Mouse (Mus musculus) hindlimb bud, embryonic 11.5 days (tissue): ENCODE data around the gene Rps6ka5.

Experiments used
- DNase-seq: peaks from one replicate; pipeline ENCODE4 v3.0.0-alpha.2; 2012; ENCODE audit warnings: low read depth, low spot score; ENCODE audit errors: extremely low spot score

Gene Rps6ka5

GRCm38 (mm10) chr12:100726651-100727050 is at the start of gene Rps6ka5:
Gene Rps6ka5, minus strand, starts transcription at chr12:100726983.
- DNase-seq = no peak

- no peak for DNase-seq
Observed at GRCm38 (mm10) chr12:100775911-100776581, 49.3 kb upstream of the Rps6ka5 start.

- DNase-seq = no peak
Observed at GRCm38 (mm10) chr12:100775291-100775690, 48.5 kb upstream of the Rps6ka5 start.

GRCm38 (mm10) chr12:100774756-100775155 is 48.0 kb upstream of the Rps6ka5 start:
- DNase-seq = no peak

GRCm38 (mm10) chr12:100772230-100772984 is 45.6 kb upstream of the Rps6ka5 start:
- DNase-seq = no peak

- no peak for DNase-seq
Observed at GRCm38 (mm10) chr12:100770765-100771164, 44.0 kb upstream of the Rps6ka5 start.

- no peak for DNase-seq
Observed at GRCm38 (mm10) chr12:100769871-100770270, 43.1 kb upstream of the Rps6ka5 start.

DNA sequence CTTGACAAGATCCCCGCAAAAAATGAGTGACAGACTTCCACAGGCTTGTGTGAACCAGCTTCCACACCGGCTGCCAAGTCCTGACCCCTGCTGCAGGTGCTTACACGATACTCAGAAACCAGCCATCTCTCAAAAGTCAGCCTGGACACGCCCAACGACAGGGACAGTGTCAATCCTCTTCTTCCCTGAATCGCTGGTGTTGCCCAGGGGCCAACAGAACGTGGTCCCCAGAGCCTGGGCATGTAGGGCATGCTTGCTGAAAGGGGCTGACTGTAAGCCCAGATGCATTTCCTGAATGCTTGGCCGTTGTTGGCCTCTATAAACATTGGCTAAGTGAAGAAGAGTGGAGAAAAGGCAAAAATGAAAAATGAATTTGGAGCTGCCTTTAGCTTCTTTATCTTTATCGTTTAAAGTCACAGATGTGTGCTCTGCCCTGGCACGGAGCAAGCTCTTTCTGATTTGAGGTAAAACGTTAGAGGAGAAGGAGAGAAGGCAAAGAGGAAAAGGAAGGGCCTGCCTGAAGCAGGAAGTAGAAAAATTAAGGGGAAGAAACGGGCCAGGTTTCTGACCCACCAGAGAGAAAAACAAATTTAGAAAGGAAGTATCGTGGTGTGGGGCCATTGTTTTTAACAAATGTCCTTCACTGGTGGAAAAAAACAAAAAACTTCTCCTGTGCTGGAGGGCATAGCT is 37.7 kb upstream of the Rps6ka5 start:
- no peak for DNase-seq

- no peak for DNase-seq
Observed at GRCm38 (mm10) chr12:100762663-100763425, 36.1 kb upstream of the Rps6ka5 start.

DNA sequence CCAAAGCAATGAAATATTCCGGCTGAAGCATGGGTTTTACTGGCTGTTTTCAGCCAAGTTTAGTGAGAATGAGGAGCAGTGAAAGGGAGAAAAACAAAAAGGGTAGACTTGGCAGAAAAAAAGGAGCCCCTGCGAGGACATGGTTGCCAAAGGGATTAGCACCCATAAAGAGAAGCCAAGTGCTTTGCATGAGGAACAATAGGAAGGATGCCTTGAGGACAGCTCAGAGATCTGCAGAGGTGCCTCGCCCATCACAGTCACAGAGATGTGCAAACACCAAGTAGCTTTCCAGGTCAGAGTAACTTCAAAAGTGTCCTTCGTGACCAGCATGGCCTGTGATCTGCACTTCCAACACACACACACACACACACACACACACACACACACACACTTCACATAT is 30.6 kb upstream of the Rps6ka5 start:
- DNase-seq = no peak

DNA sequence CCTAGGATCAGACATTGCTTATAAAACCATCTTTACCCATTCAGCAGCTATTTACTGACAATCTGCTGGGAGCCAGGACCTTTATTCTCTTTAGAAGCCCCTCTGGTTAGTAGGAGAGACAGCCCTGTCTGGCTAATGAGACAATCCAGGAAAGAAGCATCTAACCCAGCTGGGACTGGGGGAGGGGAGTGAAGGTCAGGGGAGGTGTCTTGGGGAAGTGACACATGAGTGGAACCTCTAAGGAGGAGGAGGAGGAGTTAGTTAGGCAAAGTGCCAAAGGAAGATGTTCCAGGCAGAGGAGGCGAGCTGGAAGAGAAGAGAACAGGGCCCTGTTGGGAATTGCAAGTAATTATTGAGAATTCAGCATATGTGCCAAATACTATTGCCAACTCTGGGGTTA is 26.9 kb upstream of the Rps6ka5 start:
- no peak for DNase-seq

- DNase-seq = no peak
Observed at GRCm38 (mm10) chr12:100752977-100753376, 26.2 kb upstream of the Rps6ka5 start.

- DNase-seq = no peak
Observed at GRCm38 (mm10) chr12:100742468-100742867, 15.7 kb upstream of the Rps6ka5 start.

- DNase-seq = no peak
Observed at GRCm38 (mm10) chr12:100740313-100740712, 13.5 kb upstream of the Rps6ka5 start.

- DNase-seq = no peak
Observed at GRCm38 (mm10) chr12:100739011-100739570, 12.3 kb upstream of the Rps6ka5 start.

GRCm38 (mm10) chr12:100738498-100738897 is 11.7 kb upstream of the Rps6ka5 start:
- DNase-seq = no peak

DNA sequence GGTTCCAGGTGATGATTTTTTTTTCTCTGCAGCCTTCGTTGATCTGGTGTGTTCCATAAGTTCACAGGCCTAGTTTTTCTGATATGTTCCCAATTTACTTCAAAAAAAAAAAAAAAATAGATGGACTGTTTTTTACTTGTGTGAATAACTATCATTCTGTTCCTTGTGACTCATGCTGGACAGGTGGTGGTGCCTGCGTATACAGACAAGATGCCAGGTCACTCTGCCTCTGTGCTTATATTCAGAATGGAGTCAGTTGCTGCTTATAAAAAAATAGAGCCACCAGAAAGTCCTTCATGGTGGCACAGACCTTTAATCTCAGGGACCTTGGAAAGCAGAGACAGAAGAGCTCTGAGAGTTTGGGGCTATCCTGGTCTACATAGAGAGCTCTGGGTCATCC is 8.8 kb upstream of the Rps6ka5 start:
- no peak for DNase-seq

- DNase-seq = no peak
Observed at GRCm38 (mm10) chr12:100735156-100735555, 8.4 kb upstream of the Rps6ka5 start.

GRCm38 (mm10) chr12:100728646-100729485 is 2.1 kb upstream of the Rps6ka5 start:
- no peak for DNase-seq

- DNase-seq = no peak
Observed at GRCm38 (mm10) chr12:100727891-100728290, 1.1 kb upstream of the Rps6ka5 start.
